Mouse (Mus musculus): ENCODE results near the gene Krt28. TPM values are rescaled to one million over a fixed set of nuclear protein-coding genes. Genes with fewer than 3 reads are reported as not detected.

Krt28 gene
- total and polyA plus RNA-seq, 2 experiments from 2014 or later = 0.10 to 3.1 TPM

- ATAC-seq (ENCODE audit: insufficient read depth, low read depth) (no peak), DNase-seq (ENCODE audit: low spot score) (no peak)
- Histone ChIP-seq H3K36me3 (replicated peaks; ENCODE audit: control insufficient read depth, insufficient read depth, low read length) (no peaks in the 10 kb centered on the region), H3K9ac (replicated peaks; ENCODE audit: low read depth, low read length) (no peak within 1 kb of the TSS), H3K4me2 (ENCODE audit: low read depth, low read length) (no peak within 1 kb of the TSS), H3K27ac (ENCODE audit: low read depth) (no peak within 1 kb of the TSS), H3K4me1 (ENCODE audit: control insufficient read depth, insufficient read depth) (no peaks in the 10 kb centered on the region), H3K27me3 (ENCODE audit: control insufficient read depth, insufficient read depth, low read length) (0 out of 2 replicates have a peak, but pooled peaks cover 3% of the 10 kb centered on the region), H3K9me3 (replicated peaks; ENCODE audit: control insufficient read depth, low read length) (no peaks in the 10 kb centered on the region), H3K4me3 (ENCODE audit: low read depth, low read length) (no peak within 1 kb of the TSS)
- WGBS = 68% methylated on average over 4 of the region's 4 CpGs
- TF ChIP-seq EP300 (IDR thresholded peaks at IDR 0.05; ENCODE audit: low read depth) = no peak
- TF ChIP-seq CTCF (IDR thresholded peaks at IDR 0.05; ENCODE audit: low read depth) = no peak
Measured at GRCm38 (mm10) chr11:99389264-99389663, 14.6 kb upstream of the Krt28 start, which contains the start of gene Krt10. TSS of gene Krt10 (minus strand) at chr11:99389364.

DNA sequence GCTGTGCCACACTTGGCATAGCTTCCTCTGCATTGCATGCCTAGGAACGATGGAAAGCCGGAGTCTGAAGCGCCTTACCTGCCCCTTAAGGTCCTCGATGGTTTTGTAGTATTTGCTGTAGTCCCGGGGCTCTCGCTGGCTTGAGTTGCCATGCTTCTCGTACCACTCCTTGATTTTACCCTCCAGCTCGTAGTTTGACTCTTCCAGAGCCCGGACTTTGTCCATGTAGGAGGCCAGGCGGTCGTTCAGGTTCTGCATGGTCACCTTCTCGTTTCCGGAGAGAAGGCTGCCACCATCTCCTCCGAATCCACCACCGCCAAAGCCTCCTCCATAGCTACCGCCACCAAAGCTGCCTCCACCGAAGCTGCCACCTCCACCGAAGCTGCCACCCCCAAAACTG lies 14.0 kb upstream of the Krt28 start:
- H3K4me2 ChIP-seq (ENCODE audit: low read depth, low read length) = no peak overlapping the region
- H3K4me3 ChIP-seq (ENCODE audit: low read depth, low read length) = no peak overlapping the region
- no peaks in the 10 kb centered on the region for H3K4me1 ChIP-seq (ENCODE audit: control insufficient read depth, insufficient read depth)
- DNase-seq (ENCODE audit: low spot score) (no peak), ATAC-seq (ENCODE audit: insufficient read depth, low read depth) (no peak)
- H3K9me3 ChIP-seq (replicated peaks; ENCODE audit: control insufficient read depth, low read length) = no peaks in the 10 kb centered on the region
- no peaks in the 10 kb centered on the region for H3K36me3 ChIP-seq (replicated peaks; ENCODE audit: control insufficient read depth, insufficient read depth, low read length)
- no peak overlapping the region for H3K27ac ChIP-seq (ENCODE audit: low read depth)
- 0 out of 2 replicates have a peak, but pooled peaks cover 4% of the 10 kb centered on the region for H3K27me3 ChIP-seq (ENCODE audit: control insufficient read depth, insufficient read depth, low read length)
- H3K9ac ChIP-seq (replicated peaks; ENCODE audit: low read depth, low read length) = no peak overlapping the region
- 87% methylated on average over 18 of the region's 18 CpGs for WGBS
- TF ChIP-seq CTCF (IDR thresholded peaks at IDR 0.05; ENCODE audit: low read depth) (no peak), EP300 (IDR thresholded peaks at IDR 0.05; ENCODE audit: low read depth) (no peak)

DNA sequence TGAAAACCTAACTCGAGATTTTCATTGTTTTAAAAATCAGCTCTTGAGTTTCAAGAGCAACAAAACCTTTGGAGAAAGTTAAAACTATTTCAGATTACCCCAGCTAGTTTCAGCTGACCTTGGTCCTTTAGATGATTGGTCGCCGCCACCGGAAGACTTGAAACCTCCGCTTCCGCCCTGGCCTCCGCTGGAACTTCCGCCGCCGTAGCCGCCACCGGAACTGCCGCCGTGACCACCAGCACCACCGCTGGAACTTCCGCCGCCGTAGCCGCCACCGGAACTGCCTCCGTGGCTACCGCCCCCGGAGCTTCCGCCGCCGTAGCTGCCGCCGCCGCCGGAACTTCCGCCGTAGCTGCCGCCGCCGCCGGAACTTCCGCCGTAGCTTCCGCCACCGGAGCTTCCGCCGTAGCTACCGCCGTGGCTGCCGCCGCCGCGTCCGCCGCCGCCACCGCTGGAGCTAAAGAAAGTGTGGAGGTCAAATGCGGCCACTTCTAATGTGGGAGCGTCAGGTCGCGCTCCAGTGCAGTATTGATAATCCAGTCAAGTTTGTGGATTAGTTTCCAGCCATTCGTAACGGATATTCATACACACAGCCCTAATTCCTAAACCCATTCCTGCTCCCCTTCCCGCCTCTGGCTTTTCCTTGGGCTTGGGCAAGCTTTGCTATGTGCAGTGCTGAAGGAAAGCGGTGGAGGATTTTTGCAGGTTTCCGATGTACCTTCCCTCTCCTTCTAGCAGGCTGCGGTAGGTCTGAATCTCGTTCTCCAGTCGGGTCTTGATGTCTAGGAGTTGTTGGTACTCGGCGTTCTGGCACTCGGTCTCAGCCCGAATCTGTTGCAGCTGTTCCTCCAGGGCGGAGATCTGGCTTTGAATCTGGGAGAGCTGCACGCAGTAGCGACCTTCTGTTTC lies 11.4 kb upstream of the Krt28 start:
- 1% methylated on average over 71 of the region's 71 CpGs for WGBS

DNA sequence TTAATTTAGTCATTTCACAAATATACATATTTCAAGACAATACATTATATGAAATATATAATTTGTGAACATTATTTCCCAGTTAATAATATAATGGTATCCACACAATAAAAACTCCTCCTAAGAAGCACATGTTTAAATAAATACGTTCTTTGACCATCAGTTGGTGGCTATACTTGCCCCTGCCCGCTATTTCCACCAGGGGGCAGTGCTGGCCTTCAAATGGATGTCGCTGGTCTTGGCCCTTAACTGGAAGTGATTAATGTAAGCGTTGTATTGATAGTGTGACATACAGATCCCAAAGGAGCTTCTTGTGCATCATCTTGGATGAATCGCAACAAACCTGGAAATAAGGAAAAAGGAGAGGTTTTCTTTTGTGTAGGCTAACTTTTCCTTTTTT lies 4.9 kb upstream of the Krt28 start:
- no peak for TF ChIP-seq EP300 (IDR thresholded peaks at IDR 0.05; ENCODE audit: low read depth)
- TF ChIP-seq CTCF (IDR thresholded peaks at IDR 0.05; ENCODE audit: low read depth) = peak; percentile 78
- peaks cover 21% of the 10 kb centered on the region for H3K27me3 ChIP-seq (ENCODE audit: control insufficient read depth, insufficient read depth, low read length)
- no peaks in the 10 kb centered on the region for H3K36me3 ChIP-seq (replicated peaks; ENCODE audit: control insufficient read depth, insufficient read depth, low read length)
- DNase-seq (ENCODE audit: low spot score) = no peak
- no peak overlapping the region for H3K4me2 ChIP-seq (ENCODE audit: low read depth, low read length)
- 19% methylated on average over 5 of the region's 5 CpGs for WGBS
- no peak for ATAC-seq (ENCODE audit: insufficient read depth, low read depth)
- H3K4me3 ChIP-seq (ENCODE audit: low read depth, low read length) = no peak overlapping the region
- H3K9ac ChIP-seq (replicated peaks; ENCODE audit: low read depth, low read length) = no peak overlapping the region
- H3K9me3 ChIP-seq (replicated peaks; ENCODE audit: control insufficient read depth, low read length) = no peaks in the 10 kb centered on the region
- H3K27ac ChIP-seq (ENCODE audit: low read depth) = no peak overlapping the region
- H3K4me1 ChIP-seq (ENCODE audit: control insufficient read depth, insufficient read depth) = no peaks in the 10 kb centered on the region

More for the DNA sequence above, 11.4 kb upstream of the Krt28 start:
- Histone ChIP-seq H3K4me1 (ENCODE audit: control insufficient read depth, insufficient read depth) (no peaks in the 10 kb centered on the region), H3K4me2 (ENCODE audit: low read depth, low read length) (peak overlapping the region; percentile 75), H3K27ac (ENCODE audit: low read depth) (peak overlapping the region; percentile 91), H3K9ac (replicated peaks; ENCODE audit: low read depth, low read length) (peak overlapping the region; percentile 57), H3K36me3 (replicated peaks; ENCODE audit: control insufficient read depth, insufficient read depth, low read length) (no peaks in the 10 kb centered on the region), H3K27me3 (ENCODE audit: control insufficient read depth, insufficient read depth, low read length) (peaks cover 15% of the 10 kb centered on the region), H3K4me3 (ENCODE audit: low read depth, low read length) (peak overlapping the region; percentile 53), H3K9me3 (replicated peaks; ENCODE audit: control insufficient read depth, low read length) (no peaks in the 10 kb centered on the region)
- peak; percentile 97 for ATAC-seq (ENCODE audit: insufficient read depth, low read depth)
- DNase-seq (ENCODE audit: low spot score) = peak; percentile 83
- TF ChIP-seq EP300 (IDR thresholded peaks at IDR 0.05; ENCODE audit: low read depth) = peak; percentile 52; the same call in 1 of the 2 replicates
- TF ChIP-seq CTCF (IDR thresholded peaks at IDR 0.05; ENCODE audit: low read depth) = no peak

DNA sequence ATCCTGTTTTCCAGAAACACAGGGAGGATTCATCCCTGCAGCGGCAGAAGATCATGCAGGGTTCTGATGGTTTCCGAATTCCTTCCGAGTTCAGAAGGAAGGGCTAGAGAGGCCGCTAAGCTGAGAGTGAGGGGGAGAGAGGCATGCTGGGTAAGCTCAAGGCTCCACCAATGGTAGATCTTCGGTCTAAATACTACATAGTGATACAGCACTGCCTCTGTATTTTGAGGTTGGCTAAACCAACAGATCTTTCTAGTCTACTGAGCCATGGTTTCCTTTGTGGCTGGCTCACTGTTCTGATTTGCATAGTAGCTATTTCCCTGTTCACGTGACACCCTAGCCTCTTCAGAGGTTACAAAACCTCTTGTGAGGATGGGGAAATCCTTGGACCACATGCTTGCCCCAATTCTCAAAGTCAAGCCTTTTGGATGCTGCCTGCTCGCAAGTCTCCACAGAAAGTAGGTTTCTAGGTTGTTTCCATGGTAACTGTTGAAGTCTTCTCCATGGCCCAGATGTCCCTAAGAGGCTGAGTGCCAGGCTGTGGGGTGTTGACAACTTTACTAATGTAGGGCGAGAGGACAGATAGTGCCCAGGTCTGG lies 4.8 kb downstream of the Krt28 start:
- H3K27ac ChIP-seq (ENCODE audit: low read depth) = no peak overlapping the region
- no peaks in the 10 kb centered on the region for H3K4me1 ChIP-seq (ENCODE audit: control insufficient read depth, insufficient read depth)
- TF ChIP-seq EP300 (IDR thresholded peaks at IDR 0.05; ENCODE audit: low read depth) (no peak), CTCF (IDR thresholded peaks at IDR 0.05; ENCODE audit: low read depth) (no peak)
- H3K9ac ChIP-seq (replicated peaks; ENCODE audit: low read depth, low read length) = no peak overlapping the region
- H3K4me2 ChIP-seq (ENCODE audit: low read depth, low read length) = no peak overlapping the region
- H3K36me3 ChIP-seq (replicated peaks; ENCODE audit: control insufficient read depth, insufficient read depth, low read length) = no peaks in the 10 kb centered on the region
- no peak overlapping the region for H3K4me3 ChIP-seq (ENCODE audit: low read depth, low read length)
- 0 out of 2 replicates have a peak, but pooled peaks cover 4% of the 10 kb centered on the region for H3K27me3 ChIP-seq (ENCODE audit: control insufficient read depth, insufficient read depth, low read length)
- H3K9me3 ChIP-seq (replicated peaks; ENCODE audit: control insufficient read depth, low read length) = no peaks in the 10 kb centered on the region
- ATAC-seq (ENCODE audit: insufficient read depth, low read depth) (no peak), DNase-seq (ENCODE audit: low spot score) (no peak)
- 78% methylated on average over 8 of the region's 8 CpGs for WGBS

Data from heart, postnatal 0 days (tissue).